Mouse (Mus musculus) heart, adult 2 months (tissue): ENCODE data around the gene Bphl. TPM values are rescaled to one million over a fixed set of nuclear protein-coding genes. Genes with fewer than 3 reads are reported as not detected.

Experiments
- DNase-seq, 2 experiments: peaks; one replicate each; pipeline ENCODE4 v3.0.0; 2021
- H3K27ac ChIP-seq: fragments of 200-600 bp; 2 replicates; pipeline ENCODE4 v1.8.1; 2022
- H3K27me3 ChIP-seq: fragments of 200-500 bp; 2 replicates; pipeline ENCODE4 v1.6.1; 2012; ENCODE audit warnings: mild to moderate bottlenecking, low read length, inconsistent platforms, mixed read lengths; ENCODE audit not compliant: control insufficient read depth, insufficient read depth
- H3K36me3 ChIP-seq: fragments of 200-500 bp; 2 replicates; pipeline ENCODE4 v1.6.1; 2012; ENCODE audit warnings: low read length, inconsistent platforms; ENCODE audit not compliant: control insufficient read depth, insufficient read depth
- H3K4me1 ChIP-seq: fragments of 200-500 bp; 2 replicates; pipeline ENCODE4 v1.6.1; 2011; ENCODE audit warnings: low read length; ENCODE audit not compliant: control insufficient read depth, insufficient read depth
- H3K4me3 ChIP-seq: fragments of 200-600 bp; 2 replicates; pipeline ENCODE4 v1.8.1; 2022
- H3K79me2 ChIP-seq: fragments of 200-500 bp; replicated peaks from 2 replicates; pipeline ENCODE4 v1.6.1; 2012; ENCODE audit warnings: mild to moderate bottlenecking, inconsistent platforms, low read length, moderate library complexity, mixed read lengths; ENCODE audit not compliant: control insufficient read depth, insufficient read depth
- H3K9ac ChIP-seq: fragments of 200-500 bp; 2 replicates; pipeline ENCODE4 v1.6.1; 2012; ENCODE audit warnings: low read depth, mild to moderate bottlenecking, control low read depth, inconsistent platforms, low read length, mixed read lengths
- CTCF ChIP-seq: fragments of 200-600 bp; IDR thresholded peaks from 2 replicates; pipeline ENCODE4 v1.8.1; 2022; ENCODE audit warnings: antibody characterized with exemption, mild to moderate bottlenecking, moderate library complexity
- EP300 ChIP-seq: fragments of 200-500 bp; IDR thresholded peaks from 2 replicates; pipeline ENCODE4 v1.6.1; 2011; ENCODE audit warnings: low read depth, low read length, control low read depth; ENCODE audit not compliant: insufficient read depth
- POLR2A ChIP-seq: fragments of 200-500 bp; IDR thresholded peaks from 2 replicates; pipeline ENCODE4 v1.6.1; 2011; ENCODE audit warnings: mild to moderate bottlenecking, low read depth, low read length, control low read depth; ENCODE audit not compliant: insufficient read depth
- whole genome bisulfite sequencing: fragments of 180-500 bp; shearing (Covaris S2); methylation state at CpG from one replicate; pipeline ENCODE4 v1.1.7; 2018; 5-methylcytosine and 5-hydroxymethylcytosine counted together
- intact Hi-C: fragments of 180-260 bp; cut with DNase I; formaldehyde crosslinking; loops from one replicate; pipeline ENCODE4 v1.15.1; 2025
- polyA plus RNA-seq: library from polyadenylated mRNA; depleted of rRNA; stranded (reverse); fragments of >200 nt; gene quantifications from 2 replicates; pipeline ENCODE4 v1.2.3, GENCODE M21; 2012
- total RNA-seq, 2 experiments: library from RNA; stranded (reverse); gene quantifications; 2 replicates each; pipeline ENCODE4 v1.2.3; 2021

Bphl gene
- total and polyA plus RNA-seq, 3 experiments: 29.8 to 35.3 (median 32.5) TPM

DNA sequence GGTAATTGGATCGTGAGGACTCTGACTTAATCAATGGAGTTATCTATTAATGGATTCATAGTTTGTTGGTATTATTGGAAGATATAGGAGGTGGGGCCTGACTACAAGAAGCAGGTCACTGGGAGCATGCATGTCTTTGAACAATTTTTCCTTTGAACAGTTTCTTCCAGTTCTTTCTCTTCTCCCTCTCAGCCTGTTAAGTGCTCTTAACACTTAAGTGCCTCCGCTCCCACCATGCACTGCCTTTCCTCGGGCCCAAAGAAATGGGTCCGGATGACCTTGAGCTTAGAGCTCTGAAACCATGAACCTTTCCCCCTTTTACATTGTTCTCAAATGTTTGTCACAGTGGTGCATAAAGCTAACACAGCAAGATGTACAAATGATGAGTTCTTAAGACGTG, 671 bp upstream of the Bphl start:
- intact Hi-C loops: no loop called here
- H3K4me3 ChIP-seq: no peak overlapping the region
- peaks cover 5% of the 10 kb centered on the region for H3K4me1 ChIP-seq
- H3K27ac ChIP-seq: peak overlapping the region; percentile 89; the same call in 1 of the 2 replicates
- H3K36me3 ChIP-seq: no peaks in the 10 kb centered on the region
- no peak for DNase-seq
- H3K27me3 ChIP-seq: no peaks in the 10 kb centered on the region
- no peak overlapping the region for H3K9ac ChIP-seq
- H3K79me2 ChIP-seq: no peaks in the 10 kb centered on the region; the same call in 1 of the 2 replicates
- WGBS: 74% methylated on average over 5 of the region's 5 CpGs
- no peak for TF ChIP-seq POLR2A
- TF ChIP-seq CTCF: no peak
- TF ChIP-seq EP300: no peak

DNA sequence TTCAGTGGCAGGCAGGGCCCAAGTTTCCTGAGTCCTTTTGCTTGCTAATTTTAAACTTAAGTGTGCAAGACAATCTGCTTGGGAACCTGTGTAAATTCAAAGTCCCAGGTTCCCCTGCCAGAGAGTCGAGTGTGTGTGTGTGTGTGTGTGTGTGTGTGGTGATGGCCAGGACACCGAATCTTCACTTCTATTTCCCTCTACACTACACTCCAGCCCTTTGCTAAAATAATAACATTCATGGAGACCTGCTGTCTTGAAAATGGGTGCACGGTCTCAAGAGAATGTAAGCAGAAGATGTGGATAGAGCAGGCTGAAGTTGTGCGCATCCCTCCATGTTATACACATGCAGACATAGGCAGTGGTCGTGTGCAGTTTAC, 647 bp downstream of the Bphl start:
- Histone ChIP-seq H3K4me3 (peak overlapping the region; percentile 83), H3K27ac (peak overlapping the region; percentile 89), H3K9ac (peak overlapping the region; percentile 99), H3K36me3 (no peaks in the 10 kb centered on the region), H3K4me1 (peaks cover 5% of the 10 kb centered on the region), H3K79me2 (no peaks in the 10 kb centered on the region; the same call in 1 of the 2 replicates), H3K27me3 (no peaks in the 10 kb centered on the region)
- TF ChIP-seq POLR2A: no peak
- TF ChIP-seq EP300: no peak
- TF ChIP-seq CTCF: no peak
- 35% methylated on average over 5 of the region's 5 CpGs for WGBS
- DNase-seq: no peak
- intact Hi-C loops: no loop called here

DNA sequence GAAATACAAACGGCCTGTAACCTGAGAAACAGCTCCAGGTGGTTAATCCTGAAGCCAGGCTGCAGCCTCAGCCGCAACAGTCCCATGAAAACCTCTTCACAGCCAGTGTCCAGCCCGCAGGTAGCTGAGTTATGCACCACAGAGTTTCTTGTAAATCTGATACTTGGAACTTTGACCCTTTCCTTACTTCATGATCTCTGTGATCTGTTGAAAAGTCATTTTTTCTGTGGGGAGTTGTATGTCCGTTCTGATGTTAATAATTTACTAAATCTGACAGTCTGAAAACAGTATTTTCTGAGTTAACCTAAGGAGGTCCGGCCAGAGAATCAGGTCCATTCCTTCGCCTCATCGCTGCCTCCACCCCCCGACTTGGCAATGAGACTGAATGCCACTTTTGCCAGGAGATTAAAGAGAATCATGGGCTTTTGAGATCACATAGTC, 1.5 kb downstream of the Bphl start:
- H3K27me3 ChIP-seq: no peaks in the 10 kb centered on the region
- no peak overlapping the region for H3K4me3 ChIP-seq
- TF ChIP-seq POLR2A (no peak), EP300 (no peak), CTCF (no peak)
- no peak for DNase-seq
- H3K9ac ChIP-seq: no peak overlapping the region
- H3K27ac ChIP-seq: no peak overlapping the region
- peaks cover 5% of the 10 kb centered on the region for H3K4me1 ChIP-seq
- 70% methylated on average over 8 of the region's 8 CpGs for WGBS
- no peaks in the 10 kb centered on the region; the same call in 1 of the 2 replicates for H3K79me2 ChIP-seq
- intact Hi-C loops: no loop called here
- H3K36me3 ChIP-seq: no peaks in the 10 kb centered on the region

DNA sequence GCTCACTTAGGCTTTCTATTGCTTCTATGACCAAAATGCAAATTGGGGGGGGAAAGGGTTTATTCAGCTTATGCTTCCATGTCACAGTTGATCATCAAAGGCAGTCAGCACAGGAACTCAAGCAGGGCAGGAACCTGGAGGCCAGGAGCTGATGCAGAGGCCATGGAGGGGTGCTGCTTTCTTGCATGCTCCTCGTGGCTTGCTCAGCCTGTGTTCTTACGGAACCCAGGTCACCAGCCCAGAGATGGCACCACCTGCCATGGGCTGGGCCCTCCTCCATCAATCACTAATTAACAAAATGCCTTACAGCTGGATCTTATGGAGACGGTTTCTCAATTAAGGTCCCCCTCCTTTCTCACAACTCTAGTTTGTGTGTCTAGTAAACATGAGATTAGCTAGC, 2.7 kb downstream of the Bphl start:
- Histone ChIP-seq H3K27me3 (no peaks in the 10 kb centered on the region), H3K9ac (no peak overlapping the region), H3K79me2 (no peaks in the 10 kb centered on the region; the same call in 1 of the 2 replicates), H3K36me3 (no peaks in the 10 kb centered on the region), H3K4me3 (no peak overlapping the region), H3K27ac (no peak overlapping the region), H3K4me1 (peaks cover 5% of the 10 kb centered on the region)
- DNase-seq: no peak
- intact Hi-C loops: loop anchor here (10.0 kb wide), 1 partner anchor 595 kb away; no protein-coding TSS in a partner anchor
- TF ChIP-seq POLR2A (no peak), CTCF (no peak), EP300 (no peak)
- 92% methylated on average over 3 of the region's 3 CpGs for WGBS

DNA sequence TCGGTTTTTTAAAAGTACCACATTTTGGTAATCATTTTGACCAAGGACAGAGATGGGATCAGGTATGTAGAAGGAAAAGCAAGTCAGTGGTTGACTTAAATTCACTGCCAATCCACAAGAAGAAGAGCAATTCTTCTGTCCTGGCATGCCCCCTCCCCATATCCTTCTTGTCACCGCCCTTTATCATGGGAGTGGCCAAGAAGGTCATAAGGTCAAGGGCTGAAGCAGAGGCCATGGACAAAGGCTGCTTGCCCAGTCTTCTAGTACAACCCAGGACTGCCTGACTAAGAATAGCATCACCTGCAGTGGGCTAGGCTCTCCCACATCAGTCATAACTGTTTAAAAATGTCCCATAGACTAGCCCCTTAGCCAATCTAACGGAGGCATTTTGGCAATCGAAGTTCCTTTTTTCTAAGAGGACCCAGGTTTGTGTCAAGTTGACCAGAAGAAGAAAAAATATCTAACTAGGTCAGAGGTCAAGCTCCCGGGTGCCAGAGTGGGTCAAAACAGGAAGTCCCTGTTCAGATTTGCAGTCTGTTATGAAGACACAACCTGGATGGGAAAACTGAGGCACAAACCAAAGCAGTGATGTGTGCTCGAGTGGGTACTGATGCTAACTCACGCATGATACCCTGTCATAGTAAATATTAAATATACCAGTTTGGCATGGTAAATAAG, 6.5 kb downstream of the Bphl start:
- WGBS: 57% methylated on average over 7 of the region's 7 CpGs
- TF ChIP-seq EP300 (no peak), CTCF (no peak), POLR2A (no peak)
- intact Hi-C loops: loop anchor here (10.0 kb wide), 1 partner anchor 591 kb away; no protein-coding TSS in a partner anchor
- Histone ChIP-seq H3K27ac (no peak overlapping the region), H3K9ac (no peak overlapping the region), H3K4me3 (no peak overlapping the region), H3K27me3 (no peaks in the 10 kb centered on the region), H3K79me2 (no peaks in the 10 kb centered on the region), H3K4me1 (no peaks in the 10 kb centered on the region), H3K36me3 (no peaks in the 10 kb centered on the region)
- DNase-seq: no peak
